Mouse (Mus musculus) monocyte, adult 5-6 weeks (primary cell): ENCODE results near the gene Scgb2b11. TPM values are rescaled to one million over a fixed set of nuclear protein-coding genes. Genes with fewer than 3 reads are reported as not detected.
"Not testable (repeated sequence)": the region's sequence is repeated elsewhere in the genome, so short reads cannot be mapped to it uniquely, and the experiment has no call there.

Experiments
- ATAC-seq: fragments of 153-309, 156-312 bp; replicated peaks from 2 replicates; pipeline ENCODE4 v1.8.0; 2017; ENCODE audit warnings: mild to moderate bottlenecking; ENCODE audit not compliant: low TSS enrichment, insufficient number of reproducible peaks, severe bottlenecking, poor library complexity, low FRiP score
- total RNA-seq: library from RNA; stranded (forward); fragments of 200-1000, 200-491, 200-594 nt; gene quantifications from 3 replicates; pipeline ENCODE4 v1.2.3, GENCODE M21; 2017

The Scgb2b11 gene
- total RNA-seq = not detected in 3 replicates

- not testable (repeated sequence) for ATAC-seq
These were observed at the start of gene Scgb2b11 for GRCm38 (mm10) chr7:32211045-32211444. TSS of gene Scgb2b11 (minus strand) at chr7:32211145.

- not testable (repeated sequence) for ATAC-seq
These were observed 11.6 kb upstream of the Scgb2b11 start, which contains the start of gene Scgb1b11 for GRCm38 (mm10) chr7:32222540-32222939. TSS of gene Scgb1b11 (plus strand) at chr7:32222840.

Other genes starting within 250 kb of the Scgb2b11 start
- not detected in 3 replicates for gene Scgb1b10, start 110.3 kb downstream of the Scgb2b11 start, total RNA-seq
- gene Scgb1b11, start 11.7 kb upstream of the Scgb2b11 start, total RNA-seq = not detected in 3 replicates
- not detected in 3 replicates for gene Scgb2b12, start 116.1 kb upstream of the Scgb2b11 start, total RNA-seq
- not detected in 3 replicates for gene Scgb1b12, start 123.0 kb upstream of the Scgb2b11 start, total RNA-seq
- gene Scgb1b29, start 230.4 kb upstream of the Scgb2b11 start, total RNA-seq = not detected in 3 replicates